Mouse (Mus musculus) heart, postnatal 0 days (tissue): ENCODE measurements at regions not wholly inside any gene's neighbourhood (a gene's known extent, or its start where the extent isn't known, plus 50 kb on each side); places are given as distances from the start of the nearest gene placed in this dataset.

Experiments
- CTCF ChIP-seq: IDR thresholded peaks from 2 replicates; pipeline ENCODE4 v1.5.1; 2016; ENCODE audit warnings: antibody characterized with exemption, control low read depth, low read depth
- EP300 ChIP-seq: IDR thresholded peaks from 2 replicates; pipeline ENCODE4 v1.6.1; 2016; ENCODE audit warnings: antibody characterized with exemption, low read depth

- TF ChIP-seq CTCF = no peak
- no peak for TF ChIP-seq EP300
Observed at GRCm38 (mm10) chr7:79523696-79524095, 57.5 kb upstream of the Polg start.
